Mouse (Mus musculus): ENCODE measurements at regions not wholly inside any gene's neighbourhood (a gene's known extent, or its start where the extent isn't known, plus 50 kb on each side); places are given as distances from the start of the nearest gene placed in this dataset.

DNA sequence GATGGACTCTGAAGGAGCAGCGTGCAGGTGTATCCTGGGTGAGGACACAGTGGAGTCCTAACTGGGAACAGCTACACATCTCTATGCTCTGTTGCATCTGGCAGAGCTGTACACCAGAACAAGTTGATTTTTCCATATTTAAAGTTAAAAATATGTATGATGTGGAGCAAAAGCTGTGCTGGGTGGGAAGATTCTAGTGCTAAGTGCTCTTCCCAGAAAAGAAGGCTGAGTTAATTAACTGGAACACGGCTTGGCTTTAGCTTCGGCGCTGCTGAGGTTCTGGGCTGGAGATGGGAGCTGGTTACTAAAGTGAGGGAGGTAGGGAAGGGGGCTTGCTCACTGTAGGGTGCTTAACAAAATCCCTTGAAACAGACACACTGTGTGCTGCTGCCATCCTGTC is 84.0 kb upstream of the Gjb5 start:
- TF ChIP-seq CTCF (conservative IDR thresholded peaks at IDR 0.05; ENCODE audit: low read length), result no peak
- TF ChIP-seq POU5F1 (IDR thresholded peaks at IDR 0.05; ENCODE audit: borderline replicate concordance, low read length), result no peak
